Mouse (Mus musculus): Measurements from ENCODE around the gene Bcl11b.

Gene Bcl11b

DNA sequence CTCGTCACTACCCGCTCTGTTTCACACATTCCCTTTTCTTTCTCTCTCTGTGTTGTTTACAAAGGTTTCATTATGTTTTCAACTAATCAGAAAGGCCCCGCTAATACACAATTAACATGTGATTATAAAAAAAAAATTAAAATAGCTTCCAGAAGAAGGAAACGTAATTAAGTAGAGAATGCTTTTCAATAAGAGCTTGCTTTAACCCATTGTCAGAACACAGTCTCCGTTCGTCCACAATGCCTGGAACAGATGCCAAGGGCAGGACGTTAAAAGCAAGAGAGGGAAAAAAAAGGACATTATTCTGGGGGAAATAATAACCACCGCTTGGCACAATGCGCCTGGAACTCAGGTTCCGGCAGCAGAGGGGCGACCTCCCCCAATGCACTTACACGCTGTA, 71.3 kb downstream of the Bcl11b start:
- no peak for DNase-seq (ENCODE audit: low read depth)

DNA sequence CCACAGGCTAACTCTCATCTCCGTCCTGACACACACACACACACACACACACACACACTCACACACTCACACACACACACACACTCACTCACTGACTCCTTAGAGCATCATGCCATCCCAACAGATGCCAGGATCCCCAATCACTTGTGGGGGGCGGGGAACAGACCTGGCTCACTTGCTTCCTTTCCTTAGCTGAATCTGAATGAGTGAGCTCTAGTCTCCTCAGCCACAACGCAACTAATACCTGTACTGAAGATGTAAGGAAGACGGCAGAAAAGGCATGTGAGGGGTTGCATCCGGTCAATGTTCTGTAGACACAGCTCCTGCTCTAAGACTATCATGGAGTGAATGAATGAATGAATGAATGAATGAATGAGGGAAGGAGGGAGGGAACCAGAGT, 71.9 kb downstream of the Bcl11b start:
- no peak for DNase-seq (ENCODE audit: low read depth)

DNA sequence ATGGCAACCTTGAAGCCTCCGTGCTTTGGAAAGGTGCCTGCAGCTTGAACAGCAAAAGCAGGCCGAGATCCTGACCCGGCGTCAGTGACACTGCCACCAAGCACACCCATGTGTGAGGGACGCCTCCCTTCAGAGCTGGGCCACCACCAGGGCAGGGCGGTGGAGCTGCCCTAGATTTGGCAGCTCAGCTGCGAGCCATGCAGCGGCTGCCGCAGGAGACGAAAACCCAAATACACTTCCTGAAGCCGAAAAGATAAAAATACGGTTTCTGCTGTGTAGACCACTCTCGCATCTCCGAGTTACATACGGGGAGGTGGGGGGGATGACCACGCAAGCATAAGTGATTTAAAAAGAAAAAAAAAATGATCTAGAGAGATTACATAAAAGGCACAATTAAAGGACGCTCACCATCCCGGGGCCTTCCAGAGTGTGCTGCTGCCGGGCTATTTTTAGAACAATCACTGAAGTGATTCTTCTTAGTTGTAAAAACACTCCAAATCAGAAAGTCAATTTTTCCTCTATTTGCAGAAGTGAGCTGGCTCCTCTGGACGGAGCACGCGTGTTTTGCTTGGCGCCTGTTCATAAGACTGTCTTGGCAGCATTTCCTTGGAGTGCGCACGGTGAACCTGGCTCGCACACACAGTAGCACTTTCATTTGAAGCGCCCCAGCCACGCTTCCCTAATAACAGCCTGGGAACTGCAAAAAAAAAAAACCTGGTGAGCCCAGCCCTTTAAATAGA, 72.6 kb downstream of the Bcl11b start:
- peak; percentile 99 for DNase-seq (ENCODE audit: low read depth)

DNA sequence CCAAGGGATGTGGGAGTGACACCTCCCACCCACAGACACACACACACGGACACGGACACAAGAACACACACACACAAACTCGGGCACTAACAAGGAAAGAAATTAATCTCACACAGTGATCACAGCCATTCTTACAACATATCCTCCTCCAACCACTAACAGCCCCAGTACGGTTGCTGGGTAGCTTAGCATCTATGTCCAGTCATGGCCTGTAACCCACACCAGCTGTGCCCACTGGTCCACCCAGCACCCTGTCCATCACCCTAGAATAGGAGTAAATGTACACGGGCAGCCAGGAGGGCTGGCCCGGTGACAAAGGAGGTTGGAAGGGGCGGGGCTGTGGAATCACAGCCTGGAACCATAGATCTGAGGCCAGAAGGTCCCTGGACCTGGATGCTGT, 74.5 kb downstream of the Bcl11b start:
- no peak for DNase-seq (ENCODE audit: low read depth)

DNA sequence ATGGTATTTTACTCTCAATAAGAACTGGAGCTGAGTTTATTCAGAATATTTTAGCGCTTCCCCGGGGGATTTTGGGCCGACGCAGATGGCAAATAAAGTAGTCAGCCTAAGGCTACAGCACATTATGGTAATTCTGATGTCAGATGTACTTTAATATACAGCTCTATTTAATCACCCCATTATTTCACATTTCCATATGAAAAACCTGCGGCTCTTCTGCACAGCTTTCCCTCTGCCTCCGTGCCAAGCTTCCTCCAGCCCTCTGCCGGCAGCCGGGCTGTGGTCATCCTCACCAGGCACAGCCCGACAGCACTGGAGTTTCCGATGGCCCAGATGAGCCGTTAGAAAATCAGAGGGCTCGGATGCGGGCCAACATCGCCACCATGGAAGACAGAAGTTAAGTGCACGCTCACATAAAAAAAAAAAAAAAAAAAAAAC, 74.9 kb downstream of the Bcl11b start:
- DNase-seq (ENCODE audit: low read depth), result no peak

DNA sequence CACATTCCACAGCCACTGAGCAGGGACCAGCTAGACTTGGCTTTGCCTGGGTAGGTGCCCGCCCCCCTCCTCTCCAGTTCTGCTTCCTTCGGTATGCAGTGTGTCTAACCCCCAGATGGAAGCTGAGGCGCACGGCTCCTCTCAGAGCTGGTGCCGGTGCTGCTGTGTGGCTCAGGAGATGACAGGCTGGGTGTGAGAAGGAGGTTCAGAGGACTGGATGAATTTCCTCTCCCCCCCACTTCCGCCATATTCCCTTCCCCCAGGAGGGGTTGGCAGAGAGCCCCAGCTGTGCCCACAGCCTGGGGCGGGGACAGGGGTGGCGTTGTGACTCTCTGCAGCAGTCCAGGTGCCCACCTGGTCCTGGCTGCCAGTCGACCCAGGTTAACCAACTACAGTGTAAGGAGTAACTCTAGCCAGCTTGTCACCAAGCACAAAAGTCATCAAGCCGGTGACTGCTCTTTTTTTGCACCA, 75.4 kb downstream of the Bcl11b start:
- no peak for DNase-seq (ENCODE audit: low read depth)

DNA sequence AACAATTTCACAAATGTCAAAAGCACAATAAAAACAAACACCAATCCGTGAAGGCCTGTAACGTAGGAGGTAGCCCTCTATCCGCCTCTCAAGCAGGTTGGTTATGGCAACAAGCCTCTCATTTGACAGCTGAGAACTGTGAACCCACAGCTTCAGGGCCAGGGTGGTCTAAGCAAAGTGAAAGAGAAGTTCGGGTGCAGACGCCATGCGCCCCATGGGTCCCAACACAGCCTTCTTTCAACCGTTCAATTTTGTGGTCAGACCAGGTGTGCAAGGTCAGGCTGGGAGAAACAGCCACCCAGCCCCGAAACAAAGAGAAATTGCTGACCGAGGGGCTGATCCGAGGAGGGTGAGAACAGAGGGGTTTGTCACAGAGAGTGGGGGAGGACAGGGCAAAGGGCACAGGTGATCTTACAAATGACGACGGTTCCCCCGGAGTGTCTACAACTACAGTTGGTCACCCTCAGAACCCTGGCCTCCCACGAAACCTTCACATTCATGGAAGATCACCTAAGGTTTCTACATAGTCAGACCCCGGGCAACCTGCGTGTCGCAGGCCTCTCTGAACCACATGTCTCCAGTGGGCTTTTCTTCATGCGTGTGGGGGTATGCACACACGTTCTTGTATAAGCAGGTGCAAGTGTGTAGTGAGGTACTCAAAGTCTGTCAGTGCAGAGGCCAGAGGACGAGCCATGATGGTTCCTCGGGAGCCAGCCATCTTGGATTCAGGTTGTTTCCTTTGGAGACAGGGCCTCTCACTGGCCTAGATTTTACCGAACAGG, 77.1 kb downstream of the Bcl11b start:
- no peak for DNase-seq (ENCODE audit: low read depth)

DNA sequence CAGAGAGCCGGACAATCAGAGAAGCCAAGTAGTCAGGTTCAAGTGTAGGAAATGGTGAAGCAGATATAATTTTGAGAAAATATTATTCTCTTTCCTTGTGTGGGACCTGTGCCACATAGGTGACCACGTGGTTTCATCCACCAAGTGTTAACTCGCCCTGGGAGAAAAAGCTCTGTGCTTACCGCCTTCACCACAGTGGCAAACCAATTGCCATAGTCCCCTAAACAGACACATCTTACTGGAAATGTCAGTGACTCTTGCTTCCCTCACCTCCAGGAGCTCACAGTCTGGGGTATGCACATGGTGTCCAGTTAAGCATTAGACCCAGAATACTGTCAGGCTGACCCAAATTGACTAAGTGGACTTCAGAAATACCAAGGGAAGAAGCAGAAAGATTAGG, 78.7 kb downstream of the Bcl11b start:
- no peak for DNase-seq (ENCODE audit: low read depth)

DNA sequence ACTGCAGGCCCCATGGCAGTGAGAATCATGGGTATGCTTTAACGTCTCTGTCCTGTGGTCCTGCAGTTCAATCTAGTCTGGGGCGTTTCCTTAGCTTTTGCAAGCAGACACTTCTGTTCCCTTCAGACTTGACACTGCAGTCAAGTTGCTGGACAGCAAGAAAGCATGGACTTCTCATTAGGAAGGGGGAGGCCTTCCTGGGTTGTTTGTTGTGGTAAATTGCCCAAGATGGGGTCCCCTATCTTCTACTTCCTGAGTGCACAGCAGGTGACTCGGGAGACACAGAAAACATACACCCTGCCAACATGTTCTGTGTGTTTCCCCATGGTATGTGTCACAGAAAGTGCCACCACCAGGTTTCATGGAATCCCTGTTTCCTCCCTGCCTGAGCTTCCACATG, 79.4 kb downstream of the Bcl11b start:
- no peak for DNase-seq (ENCODE audit: low read depth)

DNA sequence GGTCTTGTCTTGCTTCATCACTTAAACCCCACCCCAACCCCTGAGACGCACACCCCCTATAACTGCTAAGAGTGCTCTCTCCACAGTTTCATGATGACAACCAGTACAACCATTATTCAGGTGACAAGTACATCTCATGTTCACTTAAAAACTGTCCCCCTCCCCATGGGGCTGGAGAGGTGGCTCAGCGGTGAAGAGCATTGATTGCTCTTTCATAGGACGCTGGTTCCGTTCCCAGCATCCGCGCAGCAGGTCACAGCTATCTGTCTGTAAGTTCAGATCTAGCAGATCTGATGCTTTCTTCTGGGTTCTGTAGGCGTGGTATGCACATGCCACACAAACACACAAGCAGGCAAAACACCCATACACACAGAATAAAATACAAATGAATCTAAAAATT, 81.2 kb downstream of the Bcl11b start:
- no peak for DNase-seq (ENCODE audit: low read depth)

DNA sequence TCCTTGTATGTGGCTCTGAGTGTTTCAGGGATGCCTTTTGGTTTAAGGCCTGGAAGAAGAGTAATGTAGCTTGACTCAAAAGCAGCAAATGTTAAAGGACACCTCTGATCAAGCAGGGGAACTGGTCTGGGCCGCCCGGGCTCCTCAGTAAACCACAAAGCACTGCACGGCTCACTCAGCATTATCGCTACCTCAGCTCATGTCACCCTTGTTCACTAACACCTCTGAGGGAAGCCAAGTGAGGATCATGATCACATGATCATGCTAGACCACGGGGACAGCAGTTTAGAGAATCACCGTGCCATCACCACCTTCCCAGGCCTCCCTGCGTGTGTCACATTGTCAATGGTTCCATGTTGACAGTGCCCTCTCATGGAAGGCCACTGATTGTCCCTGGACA, 81.8 kb downstream of the Bcl11b start:
- DNase-seq (ENCODE audit: low read depth), result no peak

DNA sequence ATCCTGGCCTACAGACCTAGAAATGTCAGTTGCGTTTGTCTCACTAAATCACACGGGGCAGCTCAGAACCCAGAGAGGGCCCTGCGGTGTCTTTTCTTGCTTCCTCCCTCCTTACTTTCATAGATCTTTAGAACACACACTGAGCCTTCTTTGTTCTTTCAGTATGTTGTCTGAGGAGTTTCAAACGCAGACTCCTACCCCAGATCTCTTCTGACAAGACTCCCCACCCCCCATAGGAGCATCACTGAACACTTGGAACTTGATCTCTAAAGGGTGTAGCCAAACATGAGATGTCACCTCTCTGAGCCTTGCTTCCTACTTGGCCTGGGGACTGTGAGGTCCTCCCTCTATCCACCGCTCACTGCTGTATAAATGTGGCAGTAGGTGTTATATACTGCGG, 82.2 kb downstream of the Bcl11b start:
- no peak for DNase-seq (ENCODE audit: low read depth)

DNA sequence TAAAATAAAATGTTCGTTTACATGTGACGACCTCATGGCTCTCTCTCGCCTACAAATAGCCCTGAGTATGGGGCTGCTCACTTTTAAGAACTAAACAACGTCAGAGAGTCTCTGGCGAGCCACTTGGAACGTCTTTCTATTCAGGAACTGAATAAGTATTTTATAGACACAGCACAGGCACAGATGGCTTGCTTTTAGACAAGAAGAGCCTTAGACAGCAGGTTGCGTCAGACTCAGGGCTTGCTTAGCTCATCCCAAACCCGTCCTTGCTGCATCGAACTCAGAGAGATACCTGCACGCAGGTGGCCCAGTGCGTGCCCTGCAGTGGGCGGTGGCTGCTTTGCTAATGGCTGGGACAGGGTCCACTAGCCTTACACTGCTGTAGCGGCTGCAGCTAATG, 82.7 kb downstream of the Bcl11b start:
- DNase-seq (ENCODE audit: low read depth), result no peak

DNA sequence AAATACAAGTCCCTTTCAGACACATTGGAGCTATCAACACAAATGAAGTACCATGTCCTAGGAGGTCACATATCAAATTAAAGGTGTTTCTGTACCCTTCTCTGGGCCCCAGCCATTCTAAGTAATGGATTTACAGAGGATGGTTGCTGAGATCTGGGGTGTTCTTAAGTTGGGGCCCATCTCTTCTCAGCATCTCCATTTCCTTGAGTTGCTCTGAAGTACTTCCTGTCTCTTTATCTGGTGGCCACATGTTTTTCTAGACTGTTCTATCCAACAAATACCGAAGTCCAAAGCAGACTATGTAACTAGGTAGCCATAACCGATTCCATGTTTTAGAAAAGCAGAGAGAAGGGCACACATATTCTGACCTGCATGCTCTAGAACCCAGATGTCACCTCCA, 83.3 kb downstream of the Bcl11b start:
- DNase-seq (ENCODE audit: low read depth), result no peak

DNA sequence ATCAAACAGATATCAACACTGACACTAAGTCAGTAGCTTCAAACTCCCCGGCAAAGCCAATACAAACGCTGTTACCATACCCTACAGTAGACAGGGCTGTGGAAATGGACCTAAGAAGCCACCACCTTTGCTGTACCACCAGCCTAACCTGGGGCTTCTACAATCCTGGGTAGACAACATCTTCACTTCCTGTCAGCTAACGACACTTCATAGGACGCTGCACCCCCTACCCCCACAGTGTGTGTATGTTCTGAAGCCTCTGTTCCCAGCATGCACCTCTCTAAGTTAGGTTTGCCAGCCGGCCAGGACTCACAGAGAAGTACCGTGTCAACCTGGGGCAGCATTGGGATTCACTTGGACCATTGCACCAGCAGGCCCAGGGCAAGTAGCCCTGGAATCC, 84.6 kb downstream of the Bcl11b start:
- no peak for DNase-seq (ENCODE audit: low read depth)

DNA sequence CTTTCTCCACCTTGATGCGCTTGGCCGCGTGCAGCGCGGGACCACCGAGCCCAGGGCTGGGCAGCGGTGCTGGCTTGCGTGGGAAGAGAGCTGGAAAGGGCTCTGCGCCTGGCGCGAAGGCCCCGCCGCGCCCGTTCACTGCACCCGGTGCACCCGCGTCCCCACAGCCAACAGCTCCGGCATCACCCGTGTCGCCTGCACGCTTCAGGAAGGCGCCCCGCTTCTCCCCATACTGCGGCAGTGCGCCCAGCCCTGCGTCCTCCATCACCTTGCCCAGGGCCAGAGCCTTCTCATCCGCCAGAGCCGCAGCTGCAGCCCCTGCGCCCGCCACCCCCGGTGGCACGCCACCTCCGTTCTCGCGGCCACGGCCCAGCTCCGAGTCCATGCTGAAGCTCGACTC, 87.4 kb downstream of the Bcl11b start:
- no peak for DNase-seq (ENCODE audit: low read depth)

DNA sequence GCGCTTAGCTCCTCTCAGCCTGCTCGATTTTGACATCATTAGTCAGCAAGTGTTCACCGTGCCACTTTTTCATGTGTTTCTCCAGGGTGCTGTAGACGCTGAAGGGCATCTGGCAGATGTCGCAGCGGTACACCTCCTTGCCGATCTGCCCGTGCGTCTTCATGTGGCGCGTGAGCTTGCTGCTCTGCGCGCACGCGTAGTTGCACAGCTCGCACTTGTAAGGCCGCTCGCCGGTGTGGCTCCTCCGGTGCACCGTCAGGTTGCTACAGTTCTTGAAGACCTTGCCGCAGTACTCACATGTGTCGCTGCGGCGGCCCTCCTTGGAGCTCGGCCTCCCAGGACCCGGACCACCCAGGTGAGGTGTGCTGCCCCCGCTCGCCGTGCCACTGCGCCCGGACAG, 88.0 kb downstream of the Bcl11b start:
- DNase-seq (ENCODE audit: low read depth), result no peak

DNA sequence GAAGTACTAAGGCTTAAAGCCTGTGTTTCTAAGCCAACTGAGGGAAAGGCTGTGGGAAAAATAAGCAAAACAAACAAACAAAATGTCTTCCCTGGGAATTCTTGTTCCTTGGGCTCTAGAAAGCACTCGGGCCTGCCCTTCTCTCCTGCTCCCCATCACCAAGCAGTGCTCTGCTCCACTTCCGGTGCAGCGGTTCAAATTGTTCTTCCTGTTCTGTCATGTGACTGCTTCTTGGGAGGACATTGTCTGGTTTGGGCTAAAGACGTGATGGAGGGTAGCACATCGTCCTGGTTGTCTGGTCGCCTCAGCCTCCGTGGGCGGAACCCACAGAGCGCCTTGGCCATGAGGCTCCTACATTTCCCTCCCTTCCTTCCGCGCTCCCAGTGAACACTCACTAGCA, 94.6 kb downstream of the Bcl11b start:
- no peak for DNase-seq (ENCODE audit: low read depth)

DNA sequence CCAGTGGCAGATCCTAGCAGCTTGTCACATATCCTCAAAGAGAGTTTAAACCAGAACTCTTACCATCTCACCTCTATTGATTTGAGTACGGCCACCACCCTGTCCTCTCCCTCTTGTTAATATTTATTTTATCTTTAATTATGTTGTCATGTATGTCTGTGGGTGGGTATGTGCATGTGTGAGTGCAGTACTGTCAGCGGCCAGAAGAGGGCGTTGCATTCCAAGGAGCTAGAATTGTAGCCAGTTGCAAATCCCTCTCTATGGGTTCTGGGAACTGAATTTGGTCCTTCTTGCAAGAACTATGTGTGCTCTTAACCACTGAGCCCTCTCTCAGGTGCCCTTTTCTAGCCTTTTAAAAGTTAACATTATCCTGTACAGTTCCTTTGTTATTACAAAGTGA, 98.1 kb downstream of the Bcl11b start:
- DNase-seq (ENCODE audit: low read depth), result no peak

DNA sequence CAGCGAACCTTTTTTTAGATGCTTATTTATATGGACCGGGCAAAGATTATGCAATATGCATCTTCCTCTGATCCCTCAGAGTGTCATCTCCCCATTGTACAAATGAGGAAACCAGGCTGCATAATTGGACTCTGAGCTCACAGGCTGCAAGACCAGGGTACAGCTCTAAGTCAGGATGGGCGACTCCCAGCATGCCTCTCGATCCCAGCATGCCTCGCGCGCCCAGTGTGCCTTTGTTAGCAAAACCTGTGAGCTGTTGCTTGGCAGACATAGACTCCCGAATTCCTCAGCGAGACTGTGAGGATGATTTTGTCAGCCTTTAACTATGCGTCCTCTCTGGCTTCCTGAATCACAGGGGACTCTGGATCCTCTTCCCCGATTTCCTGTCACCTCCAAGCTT, 98.9 kb downstream of the Bcl11b start:
- no peak for DNase-seq (ENCODE audit: low read depth)

DNA sequence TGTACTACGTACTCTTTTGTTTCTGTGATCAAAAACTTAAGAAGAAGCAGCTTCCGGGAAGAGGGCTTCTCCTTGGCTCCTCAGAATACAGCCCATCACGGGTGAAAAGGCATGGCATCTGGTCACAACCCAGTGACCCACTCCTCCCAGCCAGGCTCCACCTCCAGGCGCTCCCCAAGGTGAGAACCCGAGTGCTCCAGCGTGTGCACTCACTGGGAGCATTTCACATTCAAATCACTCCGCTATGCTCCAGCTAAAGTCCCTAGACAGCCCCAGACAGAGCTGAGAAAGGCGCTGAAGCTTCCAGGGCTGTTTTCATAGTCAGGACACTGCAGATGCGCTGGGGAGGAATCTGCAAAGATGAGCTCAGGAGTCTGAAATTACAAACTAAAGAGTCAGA, 99.5 kb downstream of the Bcl11b start:
- DNase-seq (ENCODE audit: low read depth), result no peak

DNA sequence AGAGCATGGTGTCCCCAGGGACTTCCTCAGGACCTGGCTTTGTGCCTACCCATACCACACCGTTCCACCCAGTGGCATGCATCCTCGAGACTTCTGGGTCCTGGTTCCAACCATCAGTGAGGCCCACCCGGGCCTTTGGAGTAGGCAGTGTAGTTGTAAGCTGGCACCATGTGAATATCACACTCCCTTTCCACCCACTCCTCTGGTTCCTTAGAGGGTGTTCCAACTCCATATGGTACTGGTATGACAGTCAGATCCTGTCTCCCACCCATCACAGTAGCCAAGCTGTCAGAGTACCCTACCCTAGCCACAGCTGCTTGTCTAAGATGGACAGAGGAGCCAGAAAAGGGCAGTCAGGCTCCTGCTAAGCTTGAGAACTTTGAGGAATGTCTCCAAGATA, 112.0 kb downstream of the Bcl11b start:
- no peak for DNase-seq (ENCODE audit: low read depth)

DNA sequence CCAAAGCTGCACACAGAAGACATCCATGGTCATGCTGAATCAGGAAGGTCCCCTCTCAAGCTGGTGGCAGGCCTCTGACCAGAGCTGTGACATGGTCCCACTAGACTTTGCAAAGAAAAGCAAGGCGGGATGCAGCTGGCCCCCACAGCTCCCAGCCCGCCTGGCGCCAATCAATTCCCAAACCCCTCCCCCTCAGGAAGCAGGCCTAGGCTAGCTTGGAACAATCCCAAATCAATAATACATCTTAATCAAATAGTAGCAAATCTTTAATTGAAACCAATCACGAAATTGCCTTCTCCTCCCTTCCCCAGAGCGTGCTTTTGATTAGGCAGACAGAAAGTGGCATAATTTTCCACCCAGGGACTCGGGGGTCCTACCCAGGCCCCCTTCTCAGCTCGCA, 113.1 kb downstream of the Bcl11b start:
- DNase-seq (ENCODE audit: low read depth), result no peak

DNA sequence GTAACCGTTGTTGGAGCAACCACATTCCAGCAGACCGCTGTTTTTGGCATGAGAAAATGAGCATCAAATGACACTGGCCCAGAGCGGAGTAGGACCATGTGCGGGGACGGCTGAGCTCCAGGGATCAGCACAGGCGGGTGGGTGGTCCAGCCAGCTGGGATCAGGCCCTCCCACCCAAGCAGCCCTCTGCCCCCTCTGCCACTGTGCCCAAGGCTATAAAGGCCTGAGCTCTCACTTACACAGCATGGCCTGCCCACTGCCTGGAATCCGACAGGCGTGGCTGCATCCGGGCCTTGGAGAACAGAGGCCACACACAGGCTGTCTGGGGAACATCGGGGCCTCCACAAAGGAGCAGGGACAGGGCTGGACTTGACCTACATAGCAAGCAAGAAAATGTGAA, 113.6 kb downstream of the Bcl11b start:
- DNase-seq (ENCODE audit: low read depth), result no peak
